ENCODE assay signal across 22 mouse cellular contexts in genomic region chr14:80492043-80492900, GRCm38 (mm10).
DNase-seq lines count a peak whose midpoint lies in the region; ATAC-seq lines count a peak whose summit lies in the region.
"Had no signal": no experiment of that assay in that cellular context is flagged by ENCODE, and none has a peak within 500 bp of the region (broad histone marks: within the 10 kb centered on the region; RNA-seq: fewer than 3 reads in every experiment).

No protein-coding gene starts in this region.

- 38% methylated on average over 10 of the region's 10 CpGs for WGBS in forebrain, embryonic 12.5 days
- WGBS in forebrain, embryonic 15.5 days = 33% methylated on average over 10 of the region's 10 CpGs
- WGBS in midbrain, embryonic 11.5 days = 45% methylated on average over 10 of the region's 10 CpGs
- 22% methylated on average over 10 of the region's 10 CpGs for WGBS in midbrain, embryonic 16.5 days

- H3K9ac ChIP-seq in forebrain, embryonic 12.5 days = no peak overlapping the region
- no peak overlapping the region for H3K9ac ChIP-seq in forebrain, embryonic 15.5 days (replicated peaks)
- no peak overlapping the region for H3K9ac ChIP-seq in midbrain, embryonic 11.5 days (ENCODE audit: low read length)
- H3K9ac ChIP-seq in midbrain, embryonic 16.5 days (ENCODE audit: low read depth, low read length) = no peak overlapping the region
- H3K9ac ChIP-seq: hindbrain, embryonic 13.5 days; liver, embryonic 12.5 days; liver, postnatal 0 days; neural tube, embryonic 13.5 days had no signal

- no peaks in the 10 kb centered on the region for H3K27me3 ChIP-seq in forebrain, embryonic 12.5 days
- no peaks in the 10 kb centered on the region for H3K27me3 ChIP-seq in forebrain, embryonic 15.5 days
- H3K27me3 ChIP-seq in midbrain, embryonic 11.5 days (ENCODE audit: control insufficient read depth, insufficient read depth, low read length) = no peaks in the 10 kb centered on the region
- H3K27me3 ChIP-seq in midbrain, embryonic 16.5 days (ENCODE audit: control insufficient read depth, insufficient read depth, low read depth, low read length) = no peaks in the 10 kb centered on the region
- H3K27me3 ChIP-seq: liver, embryonic 12.5 days; neural tube, embryonic 13.5 days had no signal

- H3K4me2 ChIP-seq in forebrain, embryonic 12.5 days = no peak overlapping the region
- no peak overlapping the region for H3K4me2 ChIP-seq in forebrain, embryonic 15.5 days (replicated peaks)
- H3K4me2 ChIP-seq in midbrain, embryonic 11.5 days = no peak overlapping the region
- H3K4me2 ChIP-seq in midbrain, embryonic 16.5 days (ENCODE audit: low read length) = no peak overlapping the region
- H3K4me2 ChIP-seq: hindbrain, embryonic 13.5 days; liver, embryonic 12.5 days; neural tube, embryonic 13.5 days had no signal

- H3K4me3 ChIP-seq in forebrain, embryonic 12.5 days (replicated peaks) = no peak overlapping the region
- H3K4me3 ChIP-seq in forebrain, embryonic 15.5 days = no peak overlapping the region
- H3K4me3 ChIP-seq in midbrain, embryonic 11.5 days (ENCODE audit: low read depth, low read length) = no peak overlapping the region
- H3K4me3 ChIP-seq in midbrain, embryonic 16.5 days (ENCODE audit: low read depth, low read length) = no peak overlapping the region
- H3K4me3 ChIP-seq: hindbrain, embryonic 13.5 days; liver, embryonic 12.5 days; neural tube, embryonic 13.5 days had no signal

- no peak overlapping the region for H3K27ac ChIP-seq in forebrain, embryonic 12.5 days
- no peak overlapping the region for H3K27ac ChIP-seq in forebrain, embryonic 15.5 days (replicated peaks)
- no peak overlapping the region for H3K27ac ChIP-seq in midbrain, embryonic 11.5 days (ENCODE audit: low read depth, low read length)
- no peak overlapping the region for H3K27ac ChIP-seq in midbrain, embryonic 16.5 days (ENCODE audit: low read length)
- H3K27ac ChIP-seq: hindbrain, embryonic 13.5 days; kidney, postnatal 0 days; liver, embryonic 12.5 days; neural tube, embryonic 13.5 days had no signal

- DNase-seq in midbrain, embryonic 11.5 days (ENCODE audit: low spot score, missing footprints) = no peak
- DNase-seq in ZHBTc4 (ENCODE audit: low read depth, low spot score) = peak; percentile 5
- DNase-seq in embryo, embryonic 10.5 days (ENCODE audit: low spot score) = peak; percentile 39
- no peak for DNase-seq in kidney, postnatal 36 days
- no peak for DNase-seq in adrenal gland, adult 8-10 months
- DNase-seq: adrenal gland, postnatal 36 days; cerebellum, adult 8-10 months; cerebellum, postnatal 25 days; gastrocnemius, postnatal 14 days; heart, postnatal 14 days; kidney, adult 8-10 months; layer of hippocampus, postnatal 36 days; left cerebral cortex, postnatal 4 days; liver, postnatal 0 days had no signal

- no peaks in the 10 kb centered on the region for H3K9me3 ChIP-seq in forebrain, embryonic 12.5 days
- H3K9me3 ChIP-seq in forebrain, embryonic 15.5 days = no peaks in the 10 kb centered on the region
- H3K9me3 ChIP-seq in midbrain, embryonic 11.5 days (ENCODE audit: control insufficient read depth, low read length) = no peaks in the 10 kb centered on the region
- H3K9me3 ChIP-seq in midbrain, embryonic 16.5 days (replicated peaks; ENCODE audit: control insufficient read depth, low read length, poor library complexity, severe bottlenecking) = no peaks in the 10 kb centered on the region
- H3K9me3 ChIP-seq: hindbrain, embryonic 13.5 days; liver, embryonic 12.5 days; neural tube, embryonic 13.5 days had no signal

- H3K36me3 ChIP-seq in forebrain, embryonic 12.5 days (replicated peaks) = no peaks in the 10 kb centered on the region
- no peaks in the 10 kb centered on the region for H3K36me3 ChIP-seq in forebrain, embryonic 15.5 days
- no peaks in the 10 kb centered on the region for H3K36me3 ChIP-seq in midbrain, embryonic 11.5 days (ENCODE audit: control insufficient read depth, insufficient read depth, low read length)
- no peaks in the 10 kb centered on the region for H3K36me3 ChIP-seq in midbrain, embryonic 16.5 days (ENCODE audit: control insufficient read depth, insufficient read depth, low read length)
- H3K36me3 ChIP-seq: hindbrain, embryonic 13.5 days; liver, embryonic 12.5 days; neural tube, embryonic 13.5 days had no signal

- ATAC-seq in forebrain, embryonic 12.5 days (ENCODE audit: low FRiP score) = peak; percentile 55
- no peak for ATAC-seq in forebrain, embryonic 15.5 days (replicated peaks)
- ATAC-seq in midbrain, embryonic 11.5 days (ENCODE audit: low FRiP score) = peak; percentile 78
- no peak for ATAC-seq in midbrain, embryonic 16.5 days
- ATAC-seq: CD4-positive, CD25-positive, alpha-beta regulatory T cell, adult 4 months; liver, embryonic 12.5 days; liver, postnatal 0 days had no signal

- peaks cover 6% of the 10 kb centered on the region; the same call in 1 of the 2 replicates for H3K4me1 ChIP-seq in forebrain, embryonic 12.5 days
- H3K4me1 ChIP-seq in forebrain, embryonic 15.5 days = 0 out of 2 replicates have a peak, but pooled peaks cover 2% of the 10 kb centered on the region
- H3K4me1 ChIP-seq in midbrain, embryonic 11.5 days (ENCODE audit: control insufficient read depth, insufficient read depth, low read length) = no peaks in the 10 kb centered on the region
- H3K4me1 ChIP-seq in midbrain, embryonic 16.5 days (ENCODE audit: control insufficient read depth, insufficient read depth, low read length) = no peaks in the 10 kb centered on the region
- H3K4me1 ChIP-seq: liver, embryonic 12.5 days had no signal

Comparison
In these comparisons a context has a peak if more than half of its experiments do, and no peak if none do; other contexts are left out.
1. ATAC-seq: peak in forebrain, embryonic 12.5 days (single experiment) and midbrain, embryonic 11.5 days (single experiment); none in forebrain, embryonic 15.5 days (single experiment) and midbrain, embryonic 16.5 days (single experiment).
2. DNase-seq: peak in ZHBTc4 (single experiment) and embryo, embryonic 10.5 days (single experiment); none in midbrain, embryonic 11.5 days (single experiment), kidney, postnatal 36 days (0 of 2) and adrenal gland, adult 8-10 months (single experiment).